Mouse (Mus musculus) yolk sac, embryonic 10.5 days (tissue): ENCODE measurements around the gene Adcy2.

ENCODE experiments used
- DNase-seq: peaks from one replicate; pipeline ENCODE4 v3.0.0-alpha.2; 2017; ENCODE audit warnings: low spot score

Gene Adcy2

DNA sequence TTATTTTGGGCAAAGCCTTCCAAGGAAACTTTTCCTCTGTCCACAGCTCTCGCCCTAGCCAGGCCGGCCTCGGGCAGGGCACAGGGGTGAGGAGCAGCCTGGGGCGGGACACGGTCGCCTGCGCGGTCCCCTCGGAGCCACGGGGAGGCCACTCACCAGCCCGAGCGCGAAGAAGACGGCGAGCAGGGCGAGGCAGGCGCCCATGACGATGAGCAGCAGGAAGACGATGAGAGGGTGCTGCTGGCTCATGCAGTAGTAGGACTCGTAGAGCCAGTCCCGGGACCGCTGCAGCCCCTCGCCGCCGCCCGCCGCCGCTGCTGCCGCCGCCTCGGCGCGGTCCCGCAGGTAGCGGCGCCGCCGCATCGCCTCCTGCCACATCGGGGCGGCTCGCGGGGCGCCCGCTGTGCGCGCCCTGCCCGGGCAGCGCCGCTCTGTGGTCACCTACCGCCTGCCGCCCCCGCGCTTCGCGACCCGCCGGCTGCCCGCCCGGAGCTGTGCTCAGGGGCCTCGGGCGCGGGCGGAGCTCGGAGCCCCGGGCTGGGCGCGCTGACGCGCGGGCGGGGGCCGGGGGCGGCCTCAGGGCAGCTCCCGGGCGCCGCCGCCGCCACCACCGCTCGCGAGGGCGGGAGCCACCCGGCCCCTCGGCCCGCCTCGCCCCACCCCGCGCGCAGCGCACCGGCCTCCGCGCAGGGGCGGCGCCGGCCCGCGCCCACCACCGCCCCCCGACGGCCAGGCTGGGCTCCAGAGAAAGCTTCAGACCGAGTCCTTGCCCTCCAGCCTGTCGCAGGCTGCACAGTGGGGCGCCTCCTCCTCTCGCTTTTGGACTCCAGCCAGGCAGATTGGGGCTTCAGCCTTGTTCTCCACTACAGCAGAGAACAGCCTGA, at the start of gene Adcy2:
Gene Adcy2 (minus strand): TSS at position 624 of the 884 bp plus-strand sequence.
- DNase-seq: peak; percentile 31

DNA sequence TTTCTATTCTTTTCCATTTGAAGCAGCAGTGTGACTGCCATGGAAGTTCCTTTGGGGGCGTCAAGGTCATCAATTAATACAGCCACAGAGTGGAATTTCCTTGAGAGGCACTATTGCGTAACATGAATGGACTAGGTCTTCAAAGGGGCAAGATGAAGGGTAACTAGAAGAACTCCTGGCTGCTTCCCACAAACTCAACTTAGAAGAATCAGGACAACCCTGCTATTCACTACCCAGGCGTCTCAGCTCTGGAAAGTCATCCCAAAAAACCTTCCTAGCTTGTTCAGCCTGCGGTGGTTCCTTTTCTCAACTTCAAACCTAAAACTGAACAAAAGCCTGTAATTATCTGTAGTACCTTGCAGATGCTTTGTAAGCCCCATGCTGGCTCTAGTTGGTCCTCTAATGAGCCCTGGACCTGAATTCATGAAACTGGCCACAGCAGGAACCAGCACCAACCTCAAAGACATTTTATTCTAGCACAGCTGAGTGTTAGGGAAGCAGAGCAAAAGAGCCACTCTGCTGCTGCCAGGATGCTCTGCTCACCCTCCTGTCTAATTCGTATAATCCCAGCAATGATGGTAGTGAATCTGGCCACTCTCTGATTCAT, 37.8 kb upstream of the Adcy2 start:
- DNase-seq: no peak

DNA sequence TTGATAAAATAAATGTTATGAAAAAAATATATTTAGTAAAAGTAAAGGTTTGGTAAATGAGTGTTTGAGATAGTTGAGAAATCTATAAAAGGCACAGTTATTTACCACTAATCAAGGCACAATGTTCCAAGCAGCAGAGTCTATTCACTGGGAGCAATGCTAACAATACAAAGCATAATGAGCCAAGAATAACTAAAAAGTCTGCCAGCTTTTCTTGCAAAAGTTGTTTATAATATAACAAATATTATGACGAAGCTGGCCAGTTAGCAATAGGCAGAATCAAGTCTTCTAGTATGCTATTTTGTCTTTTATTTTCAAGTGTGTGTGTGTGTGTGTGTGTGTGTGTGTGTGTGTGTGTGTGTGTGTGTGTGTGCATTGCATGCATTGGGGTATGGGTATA, 35.3 kb upstream of the Adcy2 start:
- DNase-seq: no peak

DNA sequence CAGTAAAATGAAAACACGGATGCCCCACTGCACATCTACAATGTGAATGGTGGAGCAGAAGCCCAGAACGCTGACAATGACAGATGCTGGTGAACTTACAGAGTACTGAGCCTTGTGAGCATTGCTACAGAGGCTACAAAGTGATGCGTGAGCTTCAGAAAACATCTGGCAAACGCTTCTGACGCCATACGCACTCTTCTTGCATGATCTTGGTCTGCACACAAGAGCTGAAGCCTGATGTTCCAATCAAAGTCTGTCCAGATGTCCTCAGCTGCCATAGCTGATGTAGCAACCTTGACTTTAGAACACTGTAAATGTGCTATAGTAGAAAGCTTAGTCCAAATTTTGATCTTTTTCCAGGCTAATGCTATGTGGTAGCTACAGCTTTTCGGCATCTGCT, 34.2 kb upstream of the Adcy2 start:
- DNase-seq: no peak

DNA sequence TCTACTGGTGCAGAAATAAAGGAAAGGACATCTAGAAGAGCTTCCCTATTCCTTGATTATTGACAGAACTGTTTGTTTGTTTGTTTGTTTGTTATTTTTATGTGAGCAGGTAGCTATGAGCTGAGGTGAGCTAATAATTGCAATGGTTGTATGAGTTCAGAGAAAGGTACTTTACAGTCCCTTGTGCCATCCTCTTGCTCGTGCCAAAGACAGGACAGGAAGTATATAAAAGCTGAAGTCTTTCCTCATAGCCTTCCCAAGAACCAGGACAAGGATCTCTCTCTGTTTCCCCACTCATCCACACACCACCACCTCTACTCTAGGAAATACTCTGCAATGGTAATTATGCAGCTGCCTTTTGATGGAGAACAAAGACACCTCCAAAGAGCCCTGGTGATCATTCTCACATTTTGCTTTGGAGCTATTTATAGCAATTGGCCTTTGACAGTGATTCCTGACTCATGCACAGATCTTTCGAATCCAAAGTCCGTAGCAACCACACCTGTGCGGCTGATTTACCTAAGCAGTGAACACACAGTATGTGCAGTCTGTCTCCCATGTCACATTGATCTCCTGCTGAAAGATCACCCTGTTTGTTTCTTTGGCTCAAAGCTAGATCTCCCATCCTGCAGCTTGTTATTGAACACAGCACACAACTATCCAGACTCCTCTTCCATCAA, 29.9 kb upstream of the Adcy2 start:
- DNase-seq: no peak

DNA sequence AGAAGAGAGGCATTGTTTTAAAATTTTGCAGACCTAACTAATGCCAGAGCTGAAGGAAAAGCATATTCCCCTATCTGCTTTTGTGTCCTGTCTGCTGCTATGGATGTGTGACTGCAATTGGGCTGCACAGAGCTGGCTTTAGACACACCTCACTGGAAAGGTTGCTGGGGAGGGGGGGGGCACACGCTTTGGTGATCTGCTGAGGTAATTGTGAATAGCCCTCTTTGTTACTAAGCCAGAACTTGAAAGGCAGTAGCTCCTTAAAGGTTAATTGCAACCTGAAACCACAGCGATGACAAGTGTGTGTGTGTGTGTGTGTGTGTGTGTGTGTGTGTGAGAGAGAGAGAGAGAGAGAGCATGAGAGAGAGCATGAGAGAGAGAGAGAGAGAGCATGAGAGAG, 25.6 kb upstream of the Adcy2 start:
- DNase-seq: no peak

DNA sequence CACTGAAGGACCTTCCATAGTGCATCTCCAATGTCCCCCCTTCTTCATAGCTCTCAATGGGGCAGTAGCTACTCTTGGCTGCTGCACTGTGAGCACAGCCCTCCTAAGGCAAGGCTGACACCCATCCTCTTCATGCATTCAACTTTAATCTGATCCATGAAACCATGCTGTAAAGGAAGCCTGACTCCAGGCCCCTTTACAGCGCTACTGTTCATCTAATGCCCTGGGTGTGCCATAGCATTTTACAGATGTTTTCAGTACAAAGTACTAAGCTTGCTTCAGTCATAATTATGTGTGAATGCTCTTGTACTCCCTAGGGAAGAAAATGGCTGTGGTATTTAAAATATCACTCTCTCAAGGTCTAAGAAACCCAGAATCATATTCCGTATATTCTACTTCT, 23.9 kb upstream of the Adcy2 start:
- no peak for DNase-seq

DNA sequence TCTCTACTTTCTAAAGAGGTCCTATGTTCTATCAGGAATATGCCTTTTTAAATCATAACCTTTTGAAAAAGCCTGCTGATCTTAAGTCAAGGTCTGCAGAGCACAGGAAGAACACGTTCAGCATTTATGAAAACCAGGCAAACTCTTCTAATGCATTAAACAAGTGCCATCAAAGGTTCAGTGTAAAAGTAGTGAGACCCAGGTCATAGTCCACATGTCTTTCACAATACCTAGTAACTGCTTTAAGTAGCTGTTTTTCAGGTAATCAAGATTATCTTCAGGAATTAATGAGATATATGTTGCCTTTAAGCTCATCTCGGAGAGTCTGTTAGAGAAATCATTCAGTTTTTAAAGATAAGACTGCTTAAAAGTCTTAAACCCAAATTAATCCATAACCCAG, 21.2 kb upstream of the Adcy2 start:
- DNase-seq: no peak

DNA sequence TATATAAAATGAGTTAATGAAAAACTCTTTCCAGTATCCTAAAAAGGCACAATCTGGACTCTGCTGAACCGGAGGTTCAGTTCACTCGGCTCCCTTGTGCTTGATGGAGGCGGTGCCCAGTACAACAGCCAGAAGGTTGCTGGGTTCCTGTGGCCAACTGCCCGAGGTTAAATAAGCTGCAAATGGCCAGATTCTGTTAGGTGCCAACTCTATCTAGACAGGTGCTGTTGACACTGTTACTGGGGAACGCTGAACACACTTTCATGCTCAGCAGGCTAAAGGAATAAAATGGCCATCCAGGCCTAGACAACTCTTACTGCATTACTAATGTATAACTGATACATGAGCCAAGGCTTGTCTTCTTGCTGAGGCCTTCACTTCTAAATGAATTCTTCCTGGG, 7.6 kb upstream of the Adcy2 start:
- DNase-seq: no peak

DNA sequence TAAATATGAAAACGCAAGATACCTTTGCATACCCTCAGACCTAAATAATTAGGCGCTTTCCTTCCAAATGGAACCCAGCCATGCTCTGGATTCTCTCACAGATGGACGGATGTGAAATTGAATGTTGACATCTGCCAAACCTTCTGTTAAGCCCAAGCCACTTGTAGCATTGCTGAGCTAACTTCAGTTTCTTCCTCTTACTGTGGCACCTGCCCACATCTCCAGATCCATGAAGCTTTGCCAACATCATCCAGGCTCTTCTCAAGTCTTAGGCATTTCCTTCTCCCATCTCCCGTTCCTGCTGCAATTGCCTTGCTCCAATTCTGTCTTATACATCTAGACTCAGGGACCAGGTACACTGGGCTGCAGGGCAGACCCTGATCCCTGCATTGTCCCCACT, 6.8 kb upstream of the Adcy2 start:
- DNase-seq: no peak

DNA sequence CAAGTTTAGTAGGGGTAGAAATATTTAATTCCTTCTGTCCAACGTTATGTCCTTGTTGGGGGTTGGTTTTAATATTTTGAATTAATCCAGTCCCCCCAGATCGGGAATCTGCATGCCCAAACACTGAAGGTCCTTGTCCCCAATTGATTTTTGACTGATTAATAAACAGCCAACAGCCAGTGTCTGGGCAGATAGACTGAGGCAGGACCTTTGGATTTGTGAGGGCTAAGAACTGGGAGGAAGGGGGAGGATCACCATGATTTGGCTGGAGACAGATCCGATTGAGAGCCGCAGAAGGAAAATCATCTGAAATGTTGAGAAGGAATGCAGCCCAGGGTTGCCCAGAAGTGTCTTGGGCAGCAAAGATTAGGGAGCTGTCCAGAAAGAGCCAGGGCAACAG, 5.1 kb upstream of the Adcy2 start:
- DNase-seq: no peak

DNA sequence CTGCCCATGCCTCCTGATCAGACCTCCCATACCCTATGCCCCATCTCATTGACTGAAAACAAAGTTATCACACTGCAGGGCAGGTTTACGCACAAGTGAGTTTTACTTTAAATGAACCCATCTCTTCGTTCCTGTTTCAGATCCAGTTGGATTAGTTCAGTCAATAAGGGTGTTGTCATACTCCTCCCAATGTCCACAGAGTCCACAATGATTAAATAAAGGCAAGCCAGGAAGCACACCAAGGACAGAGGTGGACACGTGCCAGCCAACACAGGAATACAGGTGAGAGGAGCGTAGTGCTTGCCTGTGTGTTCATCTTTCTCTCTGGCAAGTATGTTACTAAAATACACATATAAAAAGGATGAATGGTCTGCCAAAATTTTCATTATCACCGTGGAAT, 3.3 kb upstream of the Adcy2 start:
- no peak for DNase-seq

DNA sequence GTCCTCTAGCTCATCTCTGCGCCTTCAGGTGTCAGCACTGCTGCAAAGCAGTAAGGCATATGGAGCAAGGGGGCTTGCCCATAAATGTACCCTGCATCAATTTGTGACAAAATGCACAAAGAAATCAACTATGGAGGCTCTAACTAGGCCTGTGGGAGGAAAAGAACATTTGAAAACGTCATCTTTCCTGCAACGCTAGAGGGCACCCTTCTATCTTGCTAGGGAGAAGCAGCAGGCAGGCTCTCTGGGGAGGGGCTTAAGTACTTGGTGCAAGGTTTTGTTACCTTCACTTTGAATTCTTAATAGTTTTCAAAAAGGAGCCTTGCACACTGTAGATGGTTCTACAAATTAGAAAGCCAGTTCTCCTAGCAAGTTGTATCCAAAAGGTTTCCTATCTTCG, 2.8 kb upstream of the Adcy2 start:
- peak; percentile 19 for DNase-seq

DNA sequence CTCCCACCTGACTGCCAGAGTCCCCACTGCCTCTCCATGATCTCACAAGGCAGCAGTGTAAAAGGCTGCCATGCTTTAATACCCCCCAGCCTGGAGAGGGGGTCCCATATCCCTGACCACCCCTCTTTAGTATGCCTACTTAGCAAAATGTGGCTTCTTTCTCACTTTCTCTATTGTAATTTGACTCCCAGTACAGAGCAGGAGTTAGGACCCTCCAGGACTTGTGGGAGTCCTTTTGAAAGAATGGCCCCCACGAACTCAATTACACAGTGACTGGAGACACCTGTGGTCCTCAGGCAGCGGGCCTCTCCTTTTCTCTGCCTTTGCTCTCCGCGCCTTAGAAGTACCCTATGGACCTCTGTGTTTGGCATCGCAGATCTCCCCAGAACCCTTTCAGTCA, 485 bp upstream of the Adcy2 start:
- no peak for DNase-seq

DNA sequence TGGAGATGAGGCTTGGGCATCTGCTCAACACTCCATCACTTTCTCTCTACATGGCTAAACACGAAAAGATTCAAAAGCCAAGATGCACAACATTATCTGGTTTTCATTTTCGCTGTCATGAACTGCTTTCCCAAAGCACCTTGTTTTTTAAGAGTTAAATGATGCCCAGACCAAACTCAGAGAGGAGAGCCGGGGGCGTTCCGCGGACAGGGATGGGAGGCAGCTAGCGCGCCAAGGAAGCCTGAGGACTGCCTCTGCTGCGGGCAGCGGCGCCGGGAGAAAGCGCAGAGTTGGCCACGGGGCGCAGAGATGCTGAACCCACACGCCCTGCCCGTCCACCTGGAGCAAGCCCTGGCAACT, 803 bp downstream of the Adcy2 start:
- peak; percentile 4 for DNase-seq

DNA sequence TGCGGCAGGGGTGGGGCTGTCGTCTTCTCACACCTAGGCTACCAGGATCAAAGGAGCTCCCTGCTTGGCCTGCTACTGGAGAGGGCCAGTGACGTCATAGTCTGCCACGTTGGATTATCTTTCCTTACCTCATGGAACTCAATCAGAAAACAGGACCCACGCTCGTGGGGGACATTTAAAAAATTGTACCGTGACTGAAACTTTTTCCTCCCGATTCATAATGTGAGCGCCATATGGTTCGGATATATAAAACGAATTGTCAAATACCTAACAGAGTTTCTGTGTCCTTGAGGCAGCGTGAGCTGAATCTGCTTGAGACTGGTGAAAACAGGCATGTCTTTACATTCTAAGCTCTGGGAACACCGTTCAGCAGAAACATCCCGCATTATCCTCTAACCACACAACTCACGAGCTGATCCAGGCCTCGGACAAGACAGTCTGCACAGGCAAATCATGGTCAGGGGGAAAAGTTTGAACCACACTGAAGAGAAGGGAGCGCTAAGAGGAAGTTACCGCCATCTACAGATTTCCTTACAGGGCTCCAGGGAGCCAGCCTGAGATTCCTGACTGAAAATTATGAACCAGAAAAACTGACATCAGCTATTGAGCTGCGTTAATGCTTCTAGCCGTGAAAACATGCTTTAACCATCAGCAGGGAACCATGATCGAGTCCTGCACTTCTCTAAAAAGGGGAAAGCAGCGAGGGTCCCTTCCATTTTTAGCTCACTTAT, 1.4 kb downstream of the Adcy2 start:
- no peak for DNase-seq

DNA sequence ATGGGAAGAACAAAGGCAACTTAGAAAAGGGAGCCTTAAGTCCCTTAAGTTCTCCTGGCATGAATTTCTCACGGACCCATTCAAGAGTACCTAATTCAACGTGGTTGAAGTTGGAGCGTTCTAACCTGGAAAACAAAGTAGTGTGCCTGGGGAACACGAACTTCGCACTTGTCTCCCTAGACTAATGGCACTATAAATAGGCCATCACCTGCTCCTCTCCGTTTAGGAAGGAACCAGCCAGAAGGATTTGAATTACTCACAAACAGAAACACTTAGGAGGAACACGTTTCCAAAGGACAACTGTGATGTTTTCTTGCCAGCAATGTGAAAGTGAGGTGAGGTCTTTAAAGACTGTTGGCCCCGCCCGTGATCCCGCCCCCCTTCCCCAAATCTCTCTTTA, 2.0 kb downstream of the Adcy2 start:
- no peak for DNase-seq

DNA sequence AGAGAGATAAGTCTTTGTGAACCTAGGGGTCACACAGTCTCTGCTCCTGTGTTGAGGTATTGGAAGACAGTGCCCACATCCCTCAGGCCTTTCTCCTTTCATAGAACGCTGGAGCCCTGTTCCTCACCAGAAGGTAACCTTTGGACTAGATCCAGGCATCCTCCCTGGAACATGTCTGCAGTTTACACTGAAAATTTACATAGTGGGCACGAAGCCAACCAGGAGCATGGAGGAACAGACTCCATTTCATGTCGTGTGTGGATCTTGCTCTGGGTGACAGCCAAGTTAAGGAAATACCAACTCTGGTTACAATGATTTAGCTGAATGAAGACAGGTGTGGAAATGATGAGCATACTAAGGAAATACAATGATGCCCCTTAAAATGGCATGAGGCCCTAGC, 2.7 kb downstream of the Adcy2 start:
- no peak for DNase-seq

DNA sequence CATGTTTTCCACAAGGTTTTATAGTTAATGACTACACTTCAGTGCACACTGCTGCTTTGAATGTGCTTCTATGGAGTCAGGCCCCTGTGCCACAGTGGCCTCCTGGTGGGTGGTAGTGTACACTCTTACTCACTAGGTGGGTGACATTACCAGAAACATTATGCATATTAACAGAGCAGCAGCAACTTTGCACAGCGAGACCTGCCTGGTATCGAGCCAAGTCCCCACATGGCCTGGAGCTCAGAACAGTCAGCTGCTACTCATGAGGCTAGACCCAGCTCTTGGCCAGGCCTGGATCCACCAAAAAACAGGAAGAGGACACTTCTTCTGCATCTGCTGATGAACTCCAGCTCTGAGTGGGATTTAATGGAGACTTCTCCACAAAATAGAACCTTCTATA, 13.6 kb downstream of the Adcy2 start:
- DNase-seq: no peak

DNA sequence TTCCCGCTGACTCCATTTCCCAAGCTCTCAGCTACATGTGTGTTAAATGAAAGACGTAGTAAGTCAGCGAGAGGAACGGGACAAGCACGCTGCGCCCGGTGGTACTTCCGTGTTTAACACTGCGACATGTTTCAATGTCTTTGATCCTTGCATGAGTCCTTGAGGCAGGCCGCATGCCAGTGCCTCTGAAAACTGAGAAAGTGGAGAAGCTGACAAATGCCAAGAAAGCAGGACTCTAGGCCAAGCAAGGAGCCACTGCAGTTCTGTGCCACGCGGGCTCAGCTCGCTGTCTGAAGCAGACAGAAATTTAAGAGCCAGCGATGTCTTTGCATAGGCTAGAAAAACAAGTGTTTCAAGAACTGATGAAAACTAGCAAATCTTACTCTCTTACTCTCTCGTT, 15.3 kb downstream of the Adcy2 start:
- no peak for DNase-seq

DNA sequence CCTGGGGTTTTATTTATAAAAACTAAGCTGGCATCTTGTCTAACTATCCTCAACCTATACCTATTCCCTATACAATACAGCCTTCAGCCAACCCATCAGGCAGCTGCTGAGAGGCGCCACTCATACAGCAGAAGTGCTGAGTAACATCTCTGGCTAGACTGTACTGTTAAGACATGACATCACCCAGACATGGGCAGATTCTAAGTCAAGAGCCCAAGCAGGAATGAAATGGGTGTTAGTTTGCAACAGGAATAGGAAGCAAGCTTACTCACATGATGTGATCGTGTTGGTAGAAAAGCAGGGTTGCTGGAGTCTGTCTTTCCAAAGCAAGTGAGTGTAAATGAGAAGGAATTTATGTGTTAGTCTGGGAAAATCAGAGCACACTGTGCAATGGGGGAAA, 18.3 kb downstream of the Adcy2 start:
- no peak for DNase-seq

DNA sequence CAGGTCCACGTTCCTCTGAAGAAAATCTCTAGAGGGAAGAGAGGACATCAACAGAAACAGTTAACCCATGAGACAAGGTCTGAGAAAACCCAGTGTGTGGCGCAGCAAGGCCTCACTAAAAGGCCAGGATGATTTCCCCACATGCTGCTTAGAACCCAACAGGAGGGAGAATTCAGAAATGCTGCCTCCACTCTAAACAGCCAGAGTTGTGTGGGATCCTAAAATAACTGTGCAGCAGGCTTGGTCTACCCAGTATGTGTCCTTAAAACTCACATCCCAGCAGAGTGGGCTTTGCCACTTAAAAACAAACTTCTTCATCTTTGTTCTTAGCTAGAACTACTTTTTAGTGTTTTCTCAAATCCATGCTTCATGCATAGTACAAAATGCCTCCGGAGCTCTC, 26.2 kb downstream of the Adcy2 start:
- no peak for DNase-seq

DNA sequence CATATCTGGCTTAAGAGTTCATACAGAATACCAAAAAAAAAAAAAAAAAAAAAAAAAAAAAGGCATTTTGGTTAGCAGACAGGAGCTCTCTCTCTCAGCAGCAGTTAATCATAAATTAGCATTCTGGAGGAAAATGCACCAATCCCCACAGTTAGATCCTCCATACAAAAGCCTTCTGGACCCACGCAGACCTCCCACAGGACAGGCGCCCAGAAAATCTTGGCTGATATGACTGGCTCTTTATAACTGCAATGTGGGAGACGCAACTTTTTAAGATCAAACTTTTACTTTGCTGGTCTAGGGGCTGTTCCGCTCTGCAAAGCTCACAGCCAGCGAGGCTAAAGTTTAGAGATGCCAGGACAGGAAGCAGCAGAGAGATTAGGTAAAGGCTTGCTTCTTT, 37.8 kb downstream of the Adcy2 start:
- no peak for DNase-seq
